Mouse (Mus musculus): ENCODE data around the gene Arhgap15. TPM values are rescaled to one million over a fixed set of nuclear protein-coding genes. Genes with fewer than 3 reads are reported as not detected.

The Arhgap15 gene
- polyA plus RNA-seq, 1 experiment from 2014 or later = 0.87 TPM

DNA sequence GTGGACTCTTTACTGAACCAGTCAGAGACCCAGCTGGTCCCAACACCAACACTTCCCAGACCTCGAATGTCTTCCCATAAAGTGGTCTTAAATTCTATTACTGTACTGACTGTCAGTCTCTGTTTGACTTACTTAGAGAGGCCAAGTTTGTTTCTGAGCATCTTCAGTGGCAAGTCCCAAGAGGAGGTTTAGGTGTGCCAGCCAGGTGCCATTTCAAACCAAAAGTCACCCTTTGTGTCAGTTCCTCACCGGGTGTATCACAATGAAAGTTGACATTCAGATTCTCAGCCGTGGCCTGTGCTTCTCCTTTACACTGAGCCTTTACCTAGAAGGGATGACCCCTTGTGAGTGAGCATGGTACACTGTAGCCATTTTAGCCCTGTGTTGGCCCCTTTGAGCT is 560.5 kb downstream of the Arhgap15 start:
- peak overlapping the region; percentile 61 for H3K27ac ChIP-seq (replicated peaks)
- H3K36me3 ChIP-seq = no peaks in the 10 kb centered on the region
- ATAC-seq (replicated peaks) = no peak
- WGBS = 90% methylated on average over 3 of the region's 3 CpGs
- no peak overlapping the region for H3K9ac ChIP-seq (replicated peaks)
- H3K4me3 ChIP-seq = no peak overlapping the region
- peaks cover 32% of the 10 kb centered on the region for H3K4me1 ChIP-seq
- H3K27me3 ChIP-seq = no peaks in the 10 kb centered on the region
- H3K4me2 ChIP-seq (replicated peaks) = no peak overlapping the region
- H3K9me3 ChIP-seq = no peaks in the 10 kb centered on the region

- Histone ChIP-seq H3K4me1 (peaks cover 31% of the 10 kb centered on the region), H3K4me3 (no peak overlapping the region), H3K4me2 (replicated peaks) (no peak overlapping the region), H3K9me3 (no peaks in the 10 kb centered on the region), H3K36me3 (no peaks in the 10 kb centered on the region), H3K9ac (replicated peaks) (no peak overlapping the region), H3K27me3 (no peaks in the 10 kb centered on the region), H3K27ac (replicated peaks) (peak overlapping the region; percentile 75)
- WGBS = 58% methylated on average over 1 of the region's 1 CpGs
- ATAC-seq (replicated peaks) = no peak
Measured at GRCm38 (mm10) chr2:44309556-44309955, 560.9 kb downstream of the Arhgap15 start.

- Histone ChIP-seq H3K4me1 (peaks cover 24% of the 10 kb centered on the region), H3K27ac (replicated peaks) (peak overlapping the region; percentile 75), H3K4me2 (replicated peaks) (no peak overlapping the region), H3K27me3 (no peaks in the 10 kb centered on the region), H3K9ac (replicated peaks) (no peak overlapping the region), H3K4me3 (no peak overlapping the region), H3K9me3 (no peaks in the 10 kb centered on the region), H3K36me3 (no peaks in the 10 kb centered on the region)
- peak; percentile 92 for ATAC-seq (replicated peaks)
- 53% methylated on average over 11 of the region's 11 CpGs for WGBS
Measured at GRCm38 (mm10) chr2:44310095-44310748, 561.6 kb downstream of the Arhgap15 start.

- peak; percentile 74 for ATAC-seq (replicated peaks)
- no peaks in the 10 kb centered on the region for H3K27me3 ChIP-seq
- H3K4me1 ChIP-seq = peaks cover 17% of the 10 kb centered on the region
- peak overlapping the region; percentile 66 for H3K27ac ChIP-seq (replicated peaks)
- H3K4me3 ChIP-seq = no peak overlapping the region
- no peaks in the 10 kb centered on the region for H3K9me3 ChIP-seq
- H3K4me2 ChIP-seq (replicated peaks) = peak overlapping the region; percentile 31
- H3K9ac ChIP-seq (replicated peaks) = no peak overlapping the region; the same call in 1 of the 2 replicates
- H3K36me3 ChIP-seq = no peaks in the 10 kb centered on the region
- WGBS = 3% methylated on average over 10 of the region's 10 CpGs
Measured at GRCm38 (mm10) chr2:44311216-44311615, 562.6 kb downstream of the Arhgap15 start.

GRCm38 (mm10) chr2:44313573-44313972 is 564.9 kb downstream of the Arhgap15 start:
- ATAC-seq (replicated peaks) = no peak
- no peak overlapping the region for H3K4me2 ChIP-seq (replicated peaks)
- no peaks in the 10 kb centered on the region for H3K36me3 ChIP-seq
- 86% methylated on average over 3 of the region's 3 CpGs for WGBS
- peaks cover 17% of the 10 kb centered on the region for H3K4me1 ChIP-seq
- H3K27ac ChIP-seq (replicated peaks) = no peak overlapping the region
- H3K27me3 ChIP-seq = no peaks in the 10 kb centered on the region
- H3K9ac ChIP-seq (replicated peaks) = no peak overlapping the region
- no peak overlapping the region for H3K4me3 ChIP-seq
- no peaks in the 10 kb centered on the region for H3K9me3 ChIP-seq

DNA sequence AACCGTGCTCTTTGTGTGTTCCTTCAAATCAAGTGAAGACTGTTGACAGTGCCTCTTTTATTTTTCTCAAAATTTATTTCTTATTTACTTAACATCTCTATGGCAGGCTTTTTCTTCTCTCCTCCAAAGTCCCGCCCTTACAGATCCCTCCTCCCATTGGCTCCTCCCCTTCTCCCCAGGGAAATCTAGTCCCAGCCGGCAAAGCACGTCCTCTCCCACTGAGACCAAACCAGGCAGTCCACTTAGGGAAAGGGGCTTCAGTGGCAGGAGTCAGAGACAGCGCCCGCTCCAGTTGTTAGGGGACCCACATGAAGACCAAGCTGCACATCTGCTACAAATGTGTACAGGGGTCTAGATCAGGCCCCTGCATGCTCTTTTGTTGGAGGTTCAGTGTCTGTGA is 569.8 kb downstream of the Arhgap15 start:
- Histone ChIP-seq H3K27ac (replicated peaks) (no peak overlapping the region), H3K9ac (replicated peaks) (no peak overlapping the region), H3K4me2 (replicated peaks) (no peak overlapping the region), H3K27me3 (no peaks in the 10 kb centered on the region), H3K36me3 (no peaks in the 10 kb centered on the region), H3K4me3 (no peak overlapping the region), H3K9me3 (no peaks in the 10 kb centered on the region), H3K4me1 (no peaks in the 10 kb centered on the region)
- 61% methylated on average over 6 of the region's 6 CpGs for WGBS
- ATAC-seq (replicated peaks) = no peak

GRCm38 (mm10) chr2:44319479-44319878 is 570.9 kb downstream of the Arhgap15 start:
- no peaks in the 10 kb centered on the region for H3K27me3 ChIP-seq
- no peaks in the 10 kb centered on the region for H3K4me1 ChIP-seq
- no peak overlapping the region for H3K27ac ChIP-seq (replicated peaks)
- ATAC-seq (replicated peaks) = no peak
- 94% methylated on average over 4 of the region's 4 CpGs for WGBS
- H3K4me3 ChIP-seq = no peak overlapping the region
- no peaks in the 10 kb centered on the region for H3K36me3 ChIP-seq
- H3K9me3 ChIP-seq = no peaks in the 10 kb centered on the region
- H3K9ac ChIP-seq (replicated peaks) = no peak overlapping the region
- H3K4me2 ChIP-seq (replicated peaks) = no peak overlapping the region

GRCm38 (mm10) chr2:44323813-44324212 is 575.2 kb downstream of the Arhgap15 start:
- H3K9ac ChIP-seq (replicated peaks) = no peak overlapping the region
- H3K4me2 ChIP-seq (replicated peaks) = no peak overlapping the region
- ATAC-seq (replicated peaks) = no peak
- no peaks in the 10 kb centered on the region for H3K9me3 ChIP-seq
- no peaks in the 10 kb centered on the region for H3K4me1 ChIP-seq
- 93% methylated on average over 4 of the region's 4 CpGs for WGBS
- H3K36me3 ChIP-seq = no peaks in the 10 kb centered on the region
- no peak overlapping the region for H3K27ac ChIP-seq (replicated peaks)
- no peak overlapping the region for H3K4me3 ChIP-seq
- H3K27me3 ChIP-seq = no peaks in the 10 kb centered on the region

DNA sequence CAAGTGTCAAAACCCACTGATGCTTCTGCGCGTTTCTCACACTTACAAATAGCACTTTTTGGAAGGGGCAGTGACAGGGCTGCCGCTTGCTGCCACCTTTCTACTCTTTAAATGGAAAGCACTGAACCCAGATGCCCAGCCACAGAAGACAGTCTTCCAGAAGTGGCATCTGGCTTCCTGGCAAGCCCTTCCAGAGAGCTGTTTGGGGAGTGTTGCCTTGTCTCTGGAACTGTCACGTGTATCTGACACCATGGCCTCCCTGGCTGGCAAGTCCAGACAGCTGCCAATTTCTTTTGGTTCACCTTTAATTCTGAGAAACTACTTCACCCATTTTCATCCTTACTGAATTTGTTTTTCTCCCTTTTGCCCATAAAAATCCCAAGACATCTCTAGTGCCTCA is 584.7 kb downstream of the Arhgap15 start:
- ATAC-seq (replicated peaks) = peak; percentile 67
- H3K27me3 ChIP-seq = no peaks in the 10 kb centered on the region
- 50% methylated on average over 4 of the region's 4 CpGs for WGBS
- no peak overlapping the region for H3K4me3 ChIP-seq
- no peaks in the 10 kb centered on the region for H3K9me3 ChIP-seq
- H3K4me1 ChIP-seq = peaks cover 5% of the 10 kb centered on the region; the same call in 1 of the 2 replicates
- no peak overlapping the region for H3K9ac ChIP-seq (replicated peaks)
- no peaks in the 10 kb centered on the region for H3K36me3 ChIP-seq
- no peak overlapping the region for H3K4me2 ChIP-seq (replicated peaks)
- H3K27ac ChIP-seq (replicated peaks) = peak overlapping the region; percentile 29

DNA sequence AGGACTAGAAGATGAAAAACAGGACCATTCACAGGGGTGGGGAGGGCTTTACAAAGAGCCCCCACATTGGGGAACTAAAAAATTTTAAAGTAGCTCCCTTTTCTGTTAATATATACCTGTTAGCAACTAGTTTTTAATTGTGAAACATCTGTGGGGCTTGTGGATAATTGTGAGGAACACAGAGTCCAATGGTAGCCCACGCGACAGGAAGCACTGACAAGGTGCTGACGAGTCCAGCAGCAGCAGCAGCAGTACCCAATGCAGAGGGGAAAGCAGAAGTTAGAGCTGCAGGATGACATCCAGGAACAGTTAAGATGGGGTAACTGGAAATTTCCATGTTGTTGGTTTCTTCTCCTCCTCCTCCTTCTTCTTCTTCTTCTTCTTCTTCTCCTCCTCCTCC is 585.4 kb downstream of the Arhgap15 start:
- Histone ChIP-seq H3K9me3 (no peaks in the 10 kb centered on the region), H3K27ac (replicated peaks) (peak overlapping the region; percentile 29; the same call in 1 of the 2 replicates), H3K27me3 (no peaks in the 10 kb centered on the region), H3K9ac (replicated peaks) (no peak overlapping the region), H3K4me1 (peaks cover 5% of the 10 kb centered on the region; the same call in 1 of the 2 replicates), H3K4me3 (no peak overlapping the region), H3K36me3 (no peaks in the 10 kb centered on the region), H3K4me2 (replicated peaks) (no peak overlapping the region)
- ATAC-seq (replicated peaks) = no peak
- 71% methylated on average over 3 of the region's 3 CpGs for WGBS

DNA sequence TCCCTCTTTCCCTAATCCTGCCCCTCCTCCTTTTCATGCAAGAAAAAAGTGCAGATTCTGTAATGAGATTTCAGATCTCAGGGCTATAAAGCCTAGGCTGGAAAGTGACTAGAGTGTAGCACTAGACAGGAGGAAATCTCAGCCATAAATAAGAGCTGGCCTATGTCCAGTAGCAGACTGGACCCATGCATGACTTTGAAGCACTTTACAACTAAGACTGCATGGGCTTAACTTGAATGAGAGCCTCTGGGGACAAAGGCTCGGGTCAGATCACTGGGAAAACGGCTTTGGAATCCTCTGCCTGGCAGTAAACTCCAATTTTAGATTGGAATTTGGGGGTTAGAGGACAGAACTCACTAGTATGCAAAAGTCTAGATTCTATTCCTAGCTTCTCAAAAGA is 585.9 kb downstream of the Arhgap15 start:
- no peaks in the 10 kb centered on the region for H3K36me3 ChIP-seq
- no peaks in the 10 kb centered on the region for H3K27me3 ChIP-seq
- H3K27ac ChIP-seq (replicated peaks) = no peak overlapping the region
- H3K4me2 ChIP-seq (replicated peaks) = no peak overlapping the region
- 43% methylated on average over 2 of the region's 2 CpGs for WGBS
- H3K9ac ChIP-seq (replicated peaks) = no peak overlapping the region
- no peaks in the 10 kb centered on the region for H3K9me3 ChIP-seq
- H3K4me1 ChIP-seq = peaks cover 5% of the 10 kb centered on the region; the same call in 1 of the 2 replicates
- no peak for ATAC-seq (replicated peaks)
- H3K4me3 ChIP-seq = no peak overlapping the region

- Histone ChIP-seq H3K4me2 (replicated peaks) (no peak overlapping the region), H3K9ac (replicated peaks) (no peak overlapping the region), H3K4me1 (peaks cover 21% of the 10 kb centered on the region), H3K27ac (replicated peaks) (no peak overlapping the region), H3K36me3 (no peaks in the 10 kb centered on the region), H3K4me3 (no peak overlapping the region), H3K9me3 (no peaks in the 10 kb centered on the region), H3K27me3 (no peaks in the 10 kb centered on the region)
- 28% methylated on average over 5 of the region's 5 CpGs for WGBS
- no peak for ATAC-seq (replicated peaks)
Measured at GRCm38 (mm10) chr2:44336720-44337354, 588.2 kb downstream of the Arhgap15 start.

Measured in forebrain, embryonic 15.5 days (tissue).